Mouse (Mus musculus): ENCODE measurements at regions not wholly inside any gene's neighbourhood (a gene's known extent, or its start where the extent isn't known, plus 50 kb on each side); places are given as distances from the start of the nearest gene placed in this dataset.

- TF ChIP-seq POLR2A (IDR thresholded peaks at IDR 0.05; ENCODE audit: control insufficient read depth, low read depth, low read length) (no peak), CTCF (IDR thresholded peaks at IDR 0.05; ENCODE audit: control insufficient read depth, insufficient read depth, insufficient replicate concordance, low read depth, low read length) (no peak)
Observed at GRCm38 (mm10) chr16:5454243-5454642, 198.5 kb upstream of the Eef2kmt start.

Data from testis, adult 2 months (tissue).